Mouse (Mus musculus): ENCODE data around the gene Olfr460. TPM values are rescaled to one million over a fixed set of nuclear protein-coding genes. Genes with fewer than 3 reads are reported as not detected.
"Not testable (repeated sequence)": the region's sequence is repeated elsewhere in the genome, so short reads cannot be mapped to it uniquely, and the experiment has no call there.

Olfr460 gene
- not detected in 2 replicates for total RNA-seq (2015; ENCODE audit: low replicate concordance)
- total RNA-seq (2017; ENCODE audit: low replicate concordance), result not detected in 2 replicates

DNA sequence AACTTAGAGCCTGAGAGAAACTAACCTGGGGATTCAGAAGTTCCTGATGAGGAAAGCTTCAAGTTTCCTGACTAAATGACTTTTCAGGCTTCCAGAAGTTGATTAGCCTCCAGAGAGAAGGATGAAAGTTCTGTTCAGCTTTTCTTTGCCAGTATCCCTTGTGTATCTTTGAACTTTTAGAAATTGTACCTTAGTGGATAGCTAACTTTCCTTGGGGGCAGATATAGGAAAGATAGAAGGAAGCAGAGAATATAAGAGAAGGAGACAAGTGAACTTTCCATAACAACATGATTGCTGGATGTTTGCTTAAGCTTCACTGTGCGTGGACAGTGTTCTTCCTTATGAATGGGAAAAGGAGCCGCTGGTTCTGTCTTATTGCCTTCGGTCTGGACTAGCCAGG, at the start of gene Olfr460:
Gene Olfr460, plus strand, starts transcription at position 301 of the 400 bp plus-strand sequence.
- ATAC-seq (replicated peaks; ENCODE audit: low FRiP score, poor library complexity, severe bottlenecking), result no peak

DNA sequence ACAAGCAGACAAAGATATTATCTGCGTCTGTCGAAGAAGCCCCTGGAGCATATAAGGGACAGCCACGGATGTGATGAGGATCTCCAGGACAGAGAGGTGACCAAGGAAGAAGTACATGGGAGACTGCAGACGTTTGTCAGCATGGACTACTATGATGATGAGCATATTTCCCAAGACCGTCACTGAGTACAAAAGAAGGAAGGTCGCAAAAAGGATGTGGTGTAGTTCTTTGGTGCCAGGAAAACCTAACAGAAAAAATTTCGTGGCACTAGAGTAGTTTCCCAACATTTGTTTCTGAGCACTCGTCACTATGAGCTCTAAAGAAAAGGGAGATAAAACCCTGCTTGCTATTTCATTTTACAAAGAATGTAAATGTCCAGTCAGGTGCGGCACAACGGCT, 24.6 kb upstream of the Olfr460 start:
- ATAC-seq (replicated peaks; ENCODE audit: low FRiP score, poor library complexity, severe bottlenecking), result no peak

DNA sequence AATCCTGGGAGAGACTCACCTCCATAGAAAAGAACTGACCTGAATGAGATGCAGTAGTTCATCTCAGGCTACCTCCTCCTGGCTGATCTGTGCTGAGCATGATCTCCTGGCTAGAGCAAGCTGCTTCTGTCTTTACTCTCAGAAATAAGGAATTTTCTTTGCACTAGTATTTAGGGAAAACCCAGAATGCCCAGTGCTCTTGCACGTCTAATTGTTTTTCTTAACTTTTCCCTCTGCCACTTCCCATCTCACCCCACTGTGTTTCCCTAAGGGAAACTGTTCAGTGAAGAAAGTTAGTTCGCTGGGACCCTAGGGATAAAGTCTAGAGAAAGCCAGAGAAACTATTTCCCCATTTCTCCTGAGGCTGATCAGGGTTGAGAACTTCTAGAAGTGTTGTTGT, 14.3 kb upstream of the Olfr460 start, which contains the start of gene Olfr461:
Gene Olfr461, minus strand, starts transcription at position 101 of the 400 bp plus-strand sequence.
- no peak for ATAC-seq (replicated peaks; ENCODE audit: low FRiP score, poor library complexity, severe bottlenecking)

DNA sequence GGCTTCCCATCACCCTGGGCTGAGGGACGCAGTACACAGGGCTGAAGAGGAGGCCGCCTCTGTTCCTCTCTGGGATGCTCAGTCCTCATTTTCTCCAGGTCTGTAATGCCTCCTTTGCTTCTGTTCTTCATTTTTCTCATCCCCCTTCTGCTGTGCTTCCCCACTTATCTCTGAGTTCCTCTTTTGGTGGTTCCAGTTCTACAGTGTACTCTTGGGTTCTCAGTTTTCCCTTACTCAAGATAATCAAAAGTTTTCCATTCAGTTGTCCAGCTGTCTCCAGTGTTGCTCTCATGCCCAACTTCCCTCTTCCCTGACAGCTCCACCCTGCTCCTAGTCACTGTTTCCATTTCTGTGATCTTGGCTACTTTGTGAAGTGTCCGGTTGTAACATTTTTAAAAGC, 4.3 kb downstream of the Olfr460 start:
- no peak for ATAC-seq (replicated peaks; ENCODE audit: low FRiP score, poor library complexity, severe bottlenecking)

DNA sequence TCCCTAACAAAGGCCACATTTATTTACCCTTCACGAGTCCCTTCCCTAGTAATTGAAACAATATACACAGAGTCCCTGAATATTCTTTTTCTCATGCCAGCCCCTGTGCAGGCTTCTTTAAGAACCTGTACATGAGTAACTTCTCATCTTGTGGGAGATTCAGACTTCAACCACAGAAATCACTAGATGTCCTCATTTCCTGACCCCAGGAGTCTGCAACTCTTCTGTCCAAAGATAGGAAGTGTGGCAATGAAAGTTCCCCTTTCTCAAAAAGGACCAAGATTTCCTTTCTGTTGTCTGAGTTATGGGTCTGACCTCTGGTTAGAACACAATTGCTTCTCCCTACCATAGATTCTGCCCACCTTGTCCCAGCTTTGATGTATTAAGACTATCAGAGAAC, 7.0 kb downstream of the Olfr460 start:
- no peak for ATAC-seq (replicated peaks; ENCODE audit: low FRiP score, poor library complexity, severe bottlenecking)

DNA sequence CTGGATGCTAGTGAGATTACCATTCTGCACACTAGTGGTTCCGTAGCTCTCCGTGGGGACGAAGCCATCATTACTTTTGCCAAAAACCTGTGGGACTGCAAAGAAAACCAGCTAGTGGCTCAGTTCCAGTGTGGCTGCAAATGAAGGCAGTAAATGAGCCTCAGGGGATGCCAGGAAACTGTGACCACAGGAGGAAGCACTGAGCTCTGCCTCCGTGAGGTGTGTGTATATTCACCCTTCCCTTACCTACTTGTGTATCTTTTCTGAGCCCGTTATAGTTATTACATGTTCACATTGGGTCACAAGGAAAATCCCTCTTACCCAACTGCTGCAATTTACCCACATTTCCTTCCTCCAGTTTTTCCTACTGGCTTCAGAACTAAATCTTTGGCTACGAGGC, 15.0 kb downstream of the Olfr460 start:
- no peak for ATAC-seq (replicated peaks; ENCODE audit: low FRiP score, poor library complexity, severe bottlenecking)

DNA sequence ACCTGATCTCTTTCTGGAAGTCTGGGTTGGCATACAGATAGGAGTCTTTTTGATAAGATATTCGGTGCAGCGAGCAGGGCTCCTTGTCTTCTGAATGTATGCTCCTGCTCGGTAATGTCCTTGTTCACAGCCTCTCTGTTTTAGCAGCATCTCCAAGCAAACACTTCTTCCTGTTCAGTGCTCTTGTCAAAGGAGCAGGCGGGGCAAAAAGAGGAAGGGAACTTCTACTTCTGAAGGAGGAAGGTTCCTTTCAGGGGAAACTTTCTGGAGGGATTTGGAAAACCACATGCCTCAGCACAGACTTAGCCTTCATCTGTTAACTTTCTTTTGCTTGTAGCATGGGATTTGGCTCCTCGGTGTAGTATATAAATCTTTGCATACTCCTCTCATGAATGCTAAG, 16.4 kb downstream of the Olfr460 start, which contains the start of gene Clec5a:
Gene Clec5a, minus strand, starts transcription at position 177 of the 400 bp plus-strand sequence.
- no peak for ATAC-seq (replicated peaks; ENCODE audit: low FRiP score, poor library complexity, severe bottlenecking)

DNA sequence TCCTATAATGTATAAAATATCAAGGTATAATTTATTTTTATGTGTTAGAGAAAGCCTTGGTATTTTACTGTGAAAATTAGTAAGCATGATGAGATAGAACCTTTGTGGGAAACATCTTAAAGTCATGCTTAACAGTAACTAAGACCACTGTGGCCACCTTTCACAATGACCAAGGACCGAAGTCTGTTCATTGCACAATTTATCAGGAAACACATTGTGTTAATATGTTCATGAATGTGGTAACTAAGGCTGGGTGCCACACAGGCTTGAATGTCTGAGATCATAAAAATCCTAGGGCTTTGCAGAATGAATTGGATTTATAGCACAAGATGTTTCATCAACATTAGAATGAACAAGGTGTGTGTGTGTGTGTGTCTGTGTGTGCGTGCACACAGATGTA, 19.1 kb downstream of the Olfr460 start:
- no peak for ATAC-seq (replicated peaks; ENCODE audit: low FRiP score, poor library complexity, severe bottlenecking)

DNA sequence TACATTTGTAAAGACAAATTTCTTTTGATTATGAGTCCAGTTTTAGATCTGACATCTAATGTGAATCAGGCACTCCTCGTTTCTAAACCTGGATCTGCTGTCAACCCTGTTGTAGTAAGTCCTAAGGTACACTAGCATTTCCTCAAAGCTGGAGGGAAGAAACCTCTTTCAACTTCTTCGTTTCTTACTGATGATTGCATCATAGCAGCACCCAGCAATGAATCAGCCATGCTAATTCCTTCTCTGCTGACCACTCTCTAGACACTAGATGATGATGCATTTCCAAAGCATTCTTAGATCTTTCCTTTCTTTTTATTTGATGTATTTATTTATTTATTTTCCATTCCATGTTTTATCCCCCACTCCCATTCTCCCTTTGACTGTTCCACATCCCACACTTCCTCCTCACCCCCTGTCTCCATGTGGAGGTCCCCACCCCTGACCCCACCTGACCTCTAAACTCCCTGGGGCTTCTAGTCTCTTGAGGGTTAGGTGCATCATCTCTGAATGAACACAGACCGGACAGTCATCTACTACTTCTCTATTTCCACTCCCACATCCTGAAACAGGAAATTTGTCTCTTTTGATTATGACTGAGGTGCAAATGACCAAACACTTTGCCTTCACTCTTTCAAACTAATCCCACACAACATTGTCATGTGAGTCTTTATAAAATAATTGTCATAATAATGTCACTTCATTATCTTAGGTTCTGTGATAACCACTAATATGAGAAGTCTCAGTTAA, 25.7 kb downstream of the Olfr460 start:
- no peak for ATAC-seq (replicated peaks; ENCODE audit: low FRiP score, poor library complexity, severe bottlenecking)

DNA sequence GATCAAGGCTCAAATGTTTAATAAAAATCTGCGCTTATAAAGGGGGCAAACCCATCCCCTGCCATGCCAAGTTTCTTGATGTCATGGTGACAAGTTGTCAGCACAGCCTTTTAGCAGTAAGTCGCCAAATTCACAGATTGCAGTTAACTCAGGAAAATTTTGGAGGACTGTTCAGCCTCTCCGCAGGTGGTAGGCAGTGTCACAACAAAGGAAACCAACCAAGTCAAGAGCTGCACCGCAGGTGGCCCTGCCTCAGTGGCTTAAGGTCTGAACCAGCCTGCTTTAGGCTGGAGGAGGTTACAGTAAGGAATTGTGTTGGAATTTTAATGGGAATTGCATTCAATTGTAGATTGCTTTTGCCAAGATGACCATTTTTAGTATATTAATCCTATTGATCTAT, 29.3 kb downstream of the Olfr460 start:
- not testable (repeated sequence) for ATAC-seq (replicated peaks; ENCODE audit: low FRiP score, poor library complexity, severe bottlenecking)

DNA sequence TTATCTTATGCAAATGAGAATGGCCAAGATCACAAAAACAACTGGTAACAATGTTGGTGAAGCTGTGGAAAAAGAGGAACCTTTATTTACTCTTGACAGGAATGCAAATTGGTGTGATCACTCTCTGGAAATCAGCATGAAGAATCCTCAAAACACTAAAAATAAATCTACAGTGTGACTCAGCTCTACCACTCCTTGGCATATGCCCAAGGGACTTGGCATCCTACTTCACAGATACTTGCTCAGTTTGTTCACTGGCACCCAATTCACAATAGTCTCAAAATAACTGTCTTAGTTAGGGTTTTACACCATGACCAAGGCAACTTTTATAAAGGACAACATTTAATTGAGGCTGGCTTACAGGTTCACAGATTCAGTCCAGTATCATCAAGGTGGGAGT, 38.1 kb downstream of the Olfr460 start:
- ATAC-seq (replicated peaks; ENCODE audit: low FRiP score, poor library complexity, severe bottlenecking), result no peak

DNA sequence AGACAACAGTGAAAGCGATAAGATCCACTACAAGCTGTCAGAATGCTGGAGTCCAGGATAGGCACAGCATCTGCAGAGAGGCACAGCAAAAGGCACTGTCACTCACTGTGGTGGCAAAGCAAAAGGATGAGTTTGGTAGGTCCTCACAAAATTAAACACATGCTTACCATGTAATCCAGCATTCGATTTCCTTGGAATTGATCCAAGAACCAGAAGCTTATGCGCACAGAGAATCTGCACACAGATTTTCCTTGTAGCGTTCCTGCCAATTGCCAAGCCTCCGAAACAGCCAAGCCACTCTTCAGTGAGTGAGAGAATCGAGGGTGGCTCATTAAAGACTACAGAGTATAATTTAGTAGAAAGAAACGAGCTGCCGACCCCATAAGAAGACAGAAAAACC, 41.0 kb downstream of the Olfr460 start:
- ATAC-seq (replicated peaks; ENCODE audit: low FRiP score, poor library complexity, severe bottlenecking), result no peak

DNA sequence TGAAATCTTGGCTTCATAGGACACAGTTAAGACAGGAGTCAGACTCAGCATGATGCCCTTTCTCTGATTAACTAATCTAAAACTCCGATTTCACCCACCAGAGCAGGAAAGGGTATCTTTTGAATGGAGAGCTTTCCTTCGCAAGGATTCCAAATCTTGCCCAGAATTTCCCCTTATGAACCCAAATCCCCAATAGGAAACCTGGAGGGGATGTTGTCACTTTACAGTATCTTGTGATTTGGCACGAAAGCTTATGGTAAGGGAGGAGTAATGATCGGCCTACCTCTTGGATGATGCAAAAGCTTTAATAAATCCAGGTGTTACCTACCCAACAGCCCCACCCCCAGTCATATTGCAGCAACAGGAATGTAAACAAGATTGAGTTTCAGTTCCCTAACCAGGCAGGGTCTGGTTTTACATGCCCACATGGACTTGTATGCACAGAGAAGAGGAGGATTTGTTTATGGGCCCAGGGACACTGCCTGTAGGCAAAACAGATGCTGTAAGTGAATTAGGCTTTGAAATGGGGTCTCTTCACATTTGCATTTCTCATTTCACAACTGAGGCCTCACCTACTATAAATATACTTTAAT, 44.1 kb downstream of the Olfr460 start, which contains the start of gene Tas2r138:
Gene Tas2r138, minus strand, starts transcription at position 51 of the 593 bp plus-strand sequence.
- ATAC-seq (replicated peaks; ENCODE audit: low FRiP score, poor library complexity, severe bottlenecking), result no peak

DNA sequence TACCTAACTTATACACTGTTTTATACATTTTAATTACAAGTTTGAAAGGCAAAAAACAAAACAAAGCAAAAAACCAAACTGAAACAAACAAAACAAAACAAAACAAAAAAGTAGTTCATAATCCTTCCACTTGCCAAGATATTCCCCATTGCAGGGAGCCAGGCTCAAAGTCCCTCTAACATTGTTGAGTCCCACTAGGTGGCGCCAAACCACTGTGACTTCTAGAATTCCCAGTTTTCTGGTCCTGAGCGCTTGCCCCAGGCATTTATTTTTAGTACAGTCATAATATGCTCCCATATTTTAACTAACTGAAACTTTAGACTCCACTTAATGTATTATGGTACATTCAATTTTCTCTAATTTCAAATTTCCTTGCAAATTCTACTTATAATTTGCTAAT, 48.7 kb downstream of the Olfr460 start:
- no peak for ATAC-seq (replicated peaks; ENCODE audit: low FRiP score, poor library complexity, severe bottlenecking)

Other genes starting within 250 kb of the Olfr460 start
- 0.72 TPM in 1 of 2 replicates, not detected in the other for gene Agk, start 244.3 kb upstream of the Olfr460 start, total RNA-seq (2015; ENCODE audit: low replicate concordance)
- gene Agk, start 244.3 kb upstream of the Olfr460 start, total RNA-seq (2017; ENCODE audit: low replicate concordance), result 3.0 TPM in 1 of 2 replicates, not detected in the other
- gene E330009J07Rik, start 133.4 kb upstream of the Olfr460 start, total RNA-seq (2015; ENCODE audit: low replicate concordance), result 2.9 TPM in 1 of 2 replicates, not detected in the other
- 1.3 and 3.9 TPM in 2 replicates for gene E330009J07Rik, start 133.4 kb upstream of the Olfr460 start, total RNA-seq (2017; ENCODE audit: low replicate concordance)
- not detected in 2 replicates for gene Wee2, start 130.4 kb upstream of the Olfr460 start, total RNA-seq (2015; ENCODE audit: low replicate concordance)
- gene Wee2, start 130.4 kb upstream of the Olfr460 start, total RNA-seq (2017; ENCODE audit: low replicate concordance), result not detected in 2 replicates
- gene Ssbp1, start 98.1 kb upstream of the Olfr460 start, total RNA-seq (2015; ENCODE audit: low replicate concordance), result 22.0 and 46.1 TPM in 2 replicates
- gene Ssbp1, start 98.1 kb upstream of the Olfr460 start, total RNA-seq (2017; ENCODE audit: low replicate concordance), result 11.0 and 11.8 TPM in 2 replicates
- not detected in 2 replicates for gene Tas2r137, start 78.3 kb upstream of the Olfr460 start, total RNA-seq (2015; ENCODE audit: low replicate concordance)
- not detected in 2 replicates for gene Tas2r137, start 78.3 kb upstream of the Olfr460 start, total RNA-seq (2017; ENCODE audit: low replicate concordance)
- gene Tas2r108, start 76.0 kb upstream of the Olfr460 start, total RNA-seq (2015; ENCODE audit: low replicate concordance), result not detected in 2 replicates
- gene Tas2r108, start 76.0 kb upstream of the Olfr460 start, total RNA-seq (2017; ENCODE audit: low replicate concordance), result not detected in 2 replicates
- not detected in 2 replicates for gene Prss37, start 50.0 kb upstream of the Olfr460 start, total RNA-seq (2015; ENCODE audit: low replicate concordance)
- not detected in 2 replicates for gene Prss37, start 50.0 kb upstream of the Olfr460 start, total RNA-seq (2017; ENCODE audit: low replicate concordance)
- gene Olfr461, start 14.4 kb upstream of the Olfr460 start, total RNA-seq (2015; ENCODE audit: low replicate concordance), result not detected in 2 replicates
- not detected in 2 replicates for gene Olfr461, start 14.4 kb upstream of the Olfr460 start, total RNA-seq (2017; ENCODE audit: low replicate concordance)
- gene Clec5a, start 16.3 kb downstream of the Olfr460 start, total RNA-seq (2015; ENCODE audit: low replicate concordance), result 36.5 and 41.8 TPM in 2 replicates
- 11.0 and 14.8 TPM in 2 replicates for gene Clec5a, start 16.3 kb downstream of the Olfr460 start, total RNA-seq (2017; ENCODE audit: low replicate concordance)
- gene Tas2r138, start 43.8 kb downstream of the Olfr460 start, total RNA-seq (2015; ENCODE audit: low replicate concordance), result not detected in 2 replicates
- gene Tas2r138, start 43.8 kb downstream of the Olfr460 start, total RNA-seq (2017; ENCODE audit: low replicate concordance), result not detected in 2 replicates
- gene Mgam, start 59.3 kb downstream of the Olfr460 start, total RNA-seq (2015; ENCODE audit: low replicate concordance), result 6.1 and 6.3 TPM in 2 replicates
- 2.7 and 3.1 TPM in 2 replicates for gene Mgam, start 59.3 kb downstream of the Olfr460 start, total RNA-seq (2017; ENCODE audit: low replicate concordance)